ENCODE assay signal across 11 mouse cellular contexts in the genomic region with DNA sequence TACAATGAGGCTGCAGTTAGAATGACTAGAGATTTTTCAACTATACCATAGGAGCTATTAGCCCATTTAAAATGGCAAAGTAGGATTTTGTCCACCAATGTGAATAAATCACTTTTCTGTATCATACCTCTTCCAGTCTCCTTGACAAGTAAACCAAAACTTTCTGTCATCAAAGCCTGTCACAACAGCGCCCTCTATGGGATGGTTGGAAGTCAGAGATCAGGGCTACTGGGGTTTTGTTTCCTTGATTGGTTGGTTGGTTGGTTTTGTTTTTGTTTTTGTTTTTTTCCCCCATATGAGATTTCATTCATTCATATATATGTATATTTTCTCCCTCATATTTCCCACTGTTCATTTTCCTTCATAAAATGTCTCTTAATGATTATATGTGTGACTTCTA.
DNase-seq lines count a peak whose midpoint lies in the region; TF ChIP-seq lines count a peak whose summit lies in the region.
"Had no signal": no experiment of that assay in that cellular context is flagged by ENCODE, and none has a peak within 500 bp of the region (broad histone marks: within the 10 kb centered on the region; RNA-seq: fewer than 3 reads in every experiment).

No protein-coding gene starts in this region.

- no peak for TF ChIP-seq CTCF in lung, adult 2 months (IDR thresholded peaks at IDR 0.05; ENCODE audit: insufficient read depth, low read length)

- H3K4me3 ChIP-seq in lung, adult 2 months (replicated peaks; ENCODE audit: extremely low read depth, low read depth, low read length): no peak overlapping the region
- H3K4me3 ChIP-seq: embryonic facial prominence, embryonic 13.5 days; heart, embryonic 13.5 days; myocyte had no signal

- no peaks in the 10 kb centered on the region for H3K4me1 ChIP-seq in lung, adult 2 months (ENCODE audit: control insufficient read depth, insufficient read depth, low read length)
- H3K4me1 ChIP-seq: embryonic facial prominence, embryonic 13.5 days; heart, embryonic 13.5 days had no signal

- 0% methylated on average over 1 of the region's 1 CpGs for WGBS in lung, adult 2 months

- DNase-seq in gastrocnemius, postnatal 10 days: peak; percentile 1
- no peak for DNase-seq in gastrocnemius, postnatal 25 days
- peak; percentile 1 for DNase-seq in lung, postnatal 10 days
- no peak for DNase-seq in lung, adult 2 months
- DNase-seq in WW6 (ENCODE audit: low read depth, low spot score): peak; percentile 18
- DNase-seq in retina, postnatal 1 day: peak; percentile 18
- no peak for DNase-seq in right cerebral cortex, postnatal 25 days
- DNase-seq in urinary bladder, postnatal 25 days (ENCODE audit: low spot score): no peak

- TF ChIP-seq POLR2A in lung, adult 2 months (IDR thresholded peaks at IDR 0.05; ENCODE audit: borderline replicate concordance, extremely low read depth, low read depth, low read length): no peak

Comparison
In these comparisons a context has a peak if more than half of its experiments do, and no peak if none do; other contexts are left out.
1. DNase-seq: peak in gastrocnemius, postnatal 10 days (single experiment), lung, postnatal 10 days (single experiment), WW6 (single experiment) and retina, postnatal 1 day (single experiment); none in gastrocnemius, postnatal 25 days (single experiment), lung, adult 2 months (single experiment), right cerebral cortex, postnatal 25 days (single experiment) and urinary bladder, postnatal 25 days (single experiment).